20 mouse cellular contexts compared by ENCODE assay signal in genomic region chr7:127101451-127102016, GRCm38 (mm10). TPM values are rescaled to one million over a fixed set of nuclear protein-coding genes. Genes with fewer than 3 reads are reported as not detected.
DNase-seq lines count a peak whose midpoint lies in the region; ATAC-seq and TF ChIP-seq lines count a peak whose summit lies in the region.
"Had no signal": no experiment of that assay in that cellular context is flagged by ENCODE, and none has a peak within 500 bp of the region (broad histone marks: within the 10 kb centered on the region; RNA-seq: fewer than 3 reads in every experiment).

No protein-coding gene starts in this region.

- DNase-seq in adrenal gland, adult 2 months: peak; percentile 45
- DNase-seq in adrenal gland, postnatal 4 days (ENCODE audit: low spot score in 2 of 2): no peak
- DNase-seq in lung, embryonic 14.5 days: no peak
- DNase-seq in lung, postnatal 25 days (ENCODE audit: low spot score): no peak
- DNase-seq in G1E (ENCODE audit: low spot score): no peak
- DNase-seq: cerebellum, postnatal 36 days; layer of hippocampus, adult 9-11 months; lung, postnatal 4 days had no signal

- H3K4me1 ChIP-seq in lung, embryonic 14.5 days (ENCODE audit: insufficient read depth): no peaks in the 10 kb centered on the region
- peaks cover 40% of the 10 kb centered on the region for H3K4me1 ChIP-seq in G1E (ENCODE audit: insufficient read depth, low read depth, low read length)
- H3K4me1 ChIP-seq in forebrain, embryonic 15.5 days: peaks cover 12% of the 10 kb centered on the region; the same call in 1 of the 2 replicates

- no peaks in the 10 kb centered on the region for H3K9me3 ChIP-seq in lung, embryonic 14.5 days (ENCODE audit: low read depth, low read length)
- H3K9me3 ChIP-seq in G1E (replicated peaks): peaks cover 5% of the 10 kb centered on the region
- H3K9me3 ChIP-seq in forebrain, embryonic 15.5 days: no peaks in the 10 kb centered on the region
- H3K9me3 ChIP-seq: embryonic facial prominence, embryonic 12.5 days; limb, embryonic 15.5 days; neural tube, embryonic 15.5 days had no signal

- H3K9ac ChIP-seq in lung, embryonic 14.5 days: no peak overlapping the region
- H3K9ac ChIP-seq in forebrain, embryonic 15.5 days (replicated peaks): no peak overlapping the region
- H3K9ac ChIP-seq: embryonic facial prominence, embryonic 12.5 days; limb, embryonic 15.5 days; neural tube, embryonic 15.5 days had no signal

- no peak overlapping the region for H3K27ac ChIP-seq in lung, embryonic 14.5 days (ENCODE audit: low read depth)
- no peak overlapping the region for H3K27ac ChIP-seq in forebrain, embryonic 15.5 days (replicated peaks)
- H3K27ac ChIP-seq: embryonic facial prominence, embryonic 12.5 days; hindbrain, postnatal 0 days; limb, embryonic 15.5 days; neural tube, embryonic 15.5 days had no signal

- TF ChIP-seq CTCF in lung, embryonic 14.5 days (IDR thresholded peaks at IDR 0.05; ENCODE audit: low read depth): peak; percentile 26; the same call in 1 of the 2 replicates
- TF ChIP-seq CTCF in G1E (IDR thresholded peaks at IDR 0.05; ENCODE audit: low read depth, low read length): no peak

- 24% methylated on average over 2 of the region's 2 CpGs for WGBS in lung, embryonic 14.5 days
- 46% methylated on average over 2 of the region's 2 CpGs for whole genome bisulfite sequencing in forebrain, embryonic 15.5 days

- H3K4me2 ChIP-seq in lung, embryonic 14.5 days: no peak overlapping the region
- no peak overlapping the region for H3K4me2 ChIP-seq in forebrain, embryonic 15.5 days (replicated peaks)
- H3K4me2 ChIP-seq: embryonic facial prominence, embryonic 12.5 days; limb, embryonic 15.5 days; neural tube, embryonic 15.5 days had no signal

- H3K4me3 ChIP-seq in lung, embryonic 14.5 days (ENCODE audit: low read depth, low read length): no peak overlapping the region
- H3K4me3 ChIP-seq in G1E (ENCODE audit: low read depth, low read length): no peak overlapping the region
- no peak overlapping the region for H3K4me3 ChIP-seq in forebrain, embryonic 15.5 days
- H3K4me3 ChIP-seq: embryonic facial prominence, embryonic 12.5 days; limb, embryonic 15.5 days; neural tube, embryonic 15.5 days had no signal

- H3K36me3 ChIP-seq in lung, embryonic 14.5 days (ENCODE audit: insufficient read depth): no peaks in the 10 kb centered on the region
- peaks cover 12% of the 10 kb centered on the region for H3K36me3 ChIP-seq in G1E (replicated peaks)
- H3K36me3 ChIP-seq in forebrain, embryonic 15.5 days: no peaks in the 10 kb centered on the region
- H3K36me3 ChIP-seq: embryonic facial prominence, embryonic 12.5 days; limb, embryonic 15.5 days; neural tube, embryonic 15.5 days had no signal

- no peak for ATAC-seq in lung, embryonic 14.5 days (ENCODE audit: insufficient read depth)
- 0 out of 2 replicates have a peak, but pooled peaks have one; percentile 15 for ATAC-seq in G1E (ENCODE audit: extremely low read depth, insufficient number of reproducible peaks, low FRiP score, poor library complexity, severe bottlenecking)
- peak; percentile 33 for ATAC-seq in megakaryocyte-erythroid progenitor cell, adult 5-6 weeks (replicated peaks; ENCODE audit: low FRiP score, low TSS enrichment, poor library complexity, severe bottlenecking)
- no peak for ATAC-seq in inflammation-experienced regulatory T-cells, adult 6 months
- no peak for ATAC-seq in forebrain, embryonic 15.5 days (replicated peaks)
- ATAC-seq: hindbrain, postnatal 0 days had no signal

- no peaks in the 10 kb centered on the region for H3K27me3 ChIP-seq in lung, embryonic 14.5 days (ENCODE audit: insufficient read depth, low read length)
- peaks cover 2% of the 10 kb centered on the region; the same call in 1 of the 2 replicates for H3K27me3 ChIP-seq in G1E (ENCODE audit: insufficient read depth, low read length)
- H3K27me3 ChIP-seq in forebrain, embryonic 15.5 days: no peaks in the 10 kb centered on the region
- H3K27me3 ChIP-seq: embryonic facial prominence, embryonic 12.5 days; limb, embryonic 15.5 days; neural tube, embryonic 15.5 days had no signal

RNA-seq across cellular contexts. Expression of gene AI467606, which starts 10.4 kb away (rescaled TPM):
- total RNA-seq in adrenal gland, adult 2 months (2021): 1 to 10 TPM; 1.6 to 1.9 TPM
- polyA plus RNA-seq in adrenal gland, adult 2 months (2012; rRNA removed): 7.6 TPM in 2 replicates
- 1 to 10 TPM; 1.9 to 2.0 TPM for total RNA-seq in adrenal gland, postnatal 4 days (2021)
- polyA plus RNA-seq in lung, embryonic 14.5 days (2014; fragmentation: Nextera tagmentation; extraction: Ambion mirVana): 6.3 and 6.5 TPM in 2 replicates
- 39.5 and 42.1 TPM in 2 replicates for total RNA-seq in G1E (2014; fragmentation: Nextera tagmentation)
- total RNA-seq in G1E (2017): 42.2 and 50.8 TPM in 2 replicates
- polyA plus RNA-seq in G1E (2012): 134 and 143 TPM in 2 replicates
- 17.6 and 18.5 TPM in 2 replicates for total RNA-seq in megakaryocyte-erythroid progenitor cell, adult 5-6 weeks (2014; fragmentation: Nextera tagmentation)
- 14.2 and 17.9 TPM in 2 replicates for total RNA-seq in megakaryocyte-erythroid progenitor cell, adult 5-6 weeks (2017)
- 100 to 1,000 TPM; 248 to 287 (median 263) TPM for polyA plus RNA-seq in inflammation-experienced regulatory T-cells, adult 6 months (2017; shearing (Covaris generic))
- 1.3 and 1.6 TPM in 2 replicates for polyA plus RNA-seq in forebrain, embryonic 15.5 days (2015; fragmentation: Nextera tagmentation; extraction: Ambion mirVana)

RNA-seq across cellular contexts. Expression of gene Zg16, which starts 14.4 kb away (rescaled TPM):
- total RNA-seq in adrenal gland, adult 2 months (2021): not detected
- 0.18 and 0.49 TPM in 2 replicates for polyA plus RNA-seq in adrenal gland, adult 2 months (2012; rRNA removed)
- total RNA-seq in adrenal gland, postnatal 4 days (2021): 100 to 1,000 TPM in 1 of 2 experiments, not detected in 1; 137 TPM
- polyA plus RNA-seq in lung, embryonic 14.5 days (2014; fragmentation: Nextera tagmentation; extraction: Ambion mirVana): not detected in 2 replicates
- total RNA-seq in G1E (2014; fragmentation: Nextera tagmentation) (2.9 TPM in 1 of 2 replicates, not detected in the other), G1E (2017) (0.17 TPM in 1 of 2 replicates, not detected in the other)
- not detected in 2 replicates for polyA plus RNA-seq in G1E (2012)
- 61.9 and 97.7 TPM in 2 replicates for total RNA-seq in megakaryocyte-erythroid progenitor cell, adult 5-6 weeks (2014; fragmentation: Nextera tagmentation)
- 27.8 and 47.2 TPM in 2 replicates for total RNA-seq in megakaryocyte-erythroid progenitor cell, adult 5-6 weeks (2017)
- 1 to 10 TPM in 1 of 3 experiments, not detected in 2; 1.6 TPM for polyA plus RNA-seq in inflammation-experienced regulatory T-cells, adult 6 months (2017; shearing (Covaris generic))
- not detected in 2 replicates for polyA plus RNA-seq in forebrain, embryonic 15.5 days (2015; fragmentation: Nextera tagmentation; extraction: Ambion mirVana)
- total RNA-seq: ES-E14; heart, adult 8-10 months; heart, postnatal 25 days; hindbrain, postnatal 0 days; left cerebral cortex, postnatal 10 days had no signal
- polyA plus RNA-seq: embryonic facial prominence, embryonic 12.5 days; hindbrain, postnatal 0 days; kidney, embryonic 16.5 days; limb, embryonic 15.5 days; neural tube, embryonic 15.5 days had no signal

RNA-seq across cellular contexts. Expression of gene Qprt, which starts 20.5 kb away (rescaled TPM):
- under 1 TPM; 0.49 to 0.52 TPM for total RNA-seq in adrenal gland, adult 2 months (2021)
- 0.77 and 1.0 TPM in 2 replicates for polyA plus RNA-seq in adrenal gland, adult 2 months (2012; rRNA removed)
- total RNA-seq in adrenal gland, postnatal 4 days (2021): 10 to 100 TPM in 1 of 2 experiments, 1 to 10 TPM in 1; 5.7 to 12.0 TPM
- polyA plus RNA-seq in lung, embryonic 14.5 days (2014; fragmentation: Nextera tagmentation; extraction: Ambion mirVana): 0.22 and 0.47 TPM in 2 replicates
- total RNA-seq in G1E (2014; fragmentation: Nextera tagmentation): 4.5 and 8.0 TPM in 2 replicates
- total RNA-seq in G1E (2017): 2.0 and 3.7 TPM in 2 replicates
- 1.2 and 1.9 TPM in 2 replicates for polyA plus RNA-seq in G1E (2012)
- 4.4 and 8.2 TPM in 2 replicates for total RNA-seq in megakaryocyte-erythroid progenitor cell, adult 5-6 weeks (2014; fragmentation: Nextera tagmentation)
- 1.7 and 5.3 TPM in 2 replicates for total RNA-seq in megakaryocyte-erythroid progenitor cell, adult 5-6 weeks (2017)
- 10 to 100 TPM in 2 of 3 experiments, 1 to 10 TPM in 1; 7.8 to 15.5 (median 15.0) TPM for polyA plus RNA-seq in inflammation-experienced regulatory T-cells, adult 6 months (2017; shearing (Covaris generic))
- 0.50 and 0.66 TPM in 2 replicates for polyA plus RNA-seq in forebrain, embryonic 15.5 days (2015; fragmentation: Nextera tagmentation; extraction: Ambion mirVana)
- total RNA-seq: heart, adult 8-10 months; heart, postnatal 25 days had no signal

RNA-seq across cellular contexts. Expression of gene Spn, which starts 36.1 kb away (rescaled TPM):
- total RNA-seq in adrenal gland, adult 2 months (2021): 1 to 10 TPM in 1 of 2 experiments, under 1 TPM in 1; 0.58 to 1.0 TPM
- 1.0 and 2.0 TPM in 2 replicates for polyA plus RNA-seq in adrenal gland, adult 2 months (2012; rRNA removed)
- total RNA-seq in adrenal gland, postnatal 4 days (2021): 1 to 10 TPM; 1.8 to 2.1 TPM
- polyA plus RNA-seq in lung, embryonic 14.5 days (2014; fragmentation: Nextera tagmentation; extraction: Ambion mirVana): 0.20 TPM in 1 of 2 replicates, not detected in the other
- total RNA-seq in G1E (2014; fragmentation: Nextera tagmentation) (52.8 and 55.4 TPM in 2 replicates), G1E (2017) (251 and 278 TPM in 2 replicates)
- 81.4 and 90.2 TPM in 2 replicates for polyA plus RNA-seq in G1E (2012)
- 134 and 142 TPM in 2 replicates for total RNA-seq in megakaryocyte-erythroid progenitor cell, adult 5-6 weeks (2014; fragmentation: Nextera tagmentation)
- total RNA-seq in megakaryocyte-erythroid progenitor cell, adult 5-6 weeks (2017): 294 and 351 TPM in 2 replicates
- polyA plus RNA-seq in inflammation-experienced regulatory T-cells, adult 6 months (2017; shearing (Covaris generic)): 100 to 1,000 TPM; 105 to 226 (median 130) TPM
- polyA plus RNA-seq in forebrain, embryonic 15.5 days (2015; fragmentation: Nextera tagmentation; extraction: Ambion mirVana): not detected in 2 replicates
- polyA plus RNA-seq: embryonic facial prominence, embryonic 12.5 days had no signal

RNA-seq across cellular contexts. Expression of gene Kif22, which starts 59.3 kb away (rescaled TPM):
- 1 to 10 TPM; 2.1 to 2.5 TPM for total RNA-seq in adrenal gland, adult 2 months (2021)
- polyA plus RNA-seq in adrenal gland, adult 2 months (2012; rRNA removed): 0.64 and 0.89 TPM in 2 replicates
- total RNA-seq in adrenal gland, postnatal 4 days (2021): 10 to 100 TPM; 45.2 to 45.9 TPM
- polyA plus RNA-seq in lung, embryonic 14.5 days (2014; fragmentation: Nextera tagmentation; extraction: Ambion mirVana): 168 and 180 TPM in 2 replicates
- total RNA-seq in G1E (2014; fragmentation: Nextera tagmentation) (71.3 and 74.6 TPM in 2 replicates), G1E (2017) (88.0 and 101 TPM in 2 replicates)
- polyA plus RNA-seq in G1E (2012): 41.8 and 44.2 TPM in 2 replicates
- total RNA-seq in megakaryocyte-erythroid progenitor cell, adult 5-6 weeks (2014; fragmentation: Nextera tagmentation): 68.1 and 120 TPM in 2 replicates
- total RNA-seq in megakaryocyte-erythroid progenitor cell, adult 5-6 weeks (2017): 56.1 and 67.7 TPM in 2 replicates
- 10 to 100 TPM; 11.7 to 94.2 (median 13.8) TPM for polyA plus RNA-seq in inflammation-experienced regulatory T-cells, adult 6 months (2017; shearing (Covaris generic))
- polyA plus RNA-seq in forebrain, embryonic 15.5 days (2015; fragmentation: Nextera tagmentation; extraction: Ambion mirVana): 67.6 and 69.0 TPM in 2 replicates

Comparison
In these comparisons a context has a peak if more than half of its experiments do, and no peak if none do; other contexts are left out.
1. ATAC-seq: peak in G1E (single experiment) and megakaryocyte-erythroid progenitor cell, adult 5-6 weeks (single experiment); none in lung, embryonic 14.5 days (single experiment), inflammation-experienced regulatory T-cells, adult 6 months (single experiment) and forebrain, embryonic 15.5 days (single experiment).
2. RNA of gene AI467606, which starts 10.4 kb away (polyA plus RNA-seq): 248 to 287 TPM in inflammation-experienced regulatory T-cells, adult 6 months and 134 to 143 TPM in G1E; 7.6 TPM in adrenal gland, adult 2 months, 6.3 to 6.5 TPM in lung, embryonic 14.5 days and 1.3 to 1.6 TPM in forebrain, embryonic 15.5 days; every median in the first group is over 10 times any median in the second.